Mouse (Mus musculus): ENCODE data around the gene Tjp3. TPM values are rescaled to one million over a fixed set of nuclear protein-coding genes. Genes with fewer than 3 reads are reported as not detected.
A peak's percentile ranks its signal among the peaks of the same experiment; 100 is the strongest.

Gene Tjp3
- polyA plus RNA-seq, 1 experiment: 42.7 TPM

DNA sequence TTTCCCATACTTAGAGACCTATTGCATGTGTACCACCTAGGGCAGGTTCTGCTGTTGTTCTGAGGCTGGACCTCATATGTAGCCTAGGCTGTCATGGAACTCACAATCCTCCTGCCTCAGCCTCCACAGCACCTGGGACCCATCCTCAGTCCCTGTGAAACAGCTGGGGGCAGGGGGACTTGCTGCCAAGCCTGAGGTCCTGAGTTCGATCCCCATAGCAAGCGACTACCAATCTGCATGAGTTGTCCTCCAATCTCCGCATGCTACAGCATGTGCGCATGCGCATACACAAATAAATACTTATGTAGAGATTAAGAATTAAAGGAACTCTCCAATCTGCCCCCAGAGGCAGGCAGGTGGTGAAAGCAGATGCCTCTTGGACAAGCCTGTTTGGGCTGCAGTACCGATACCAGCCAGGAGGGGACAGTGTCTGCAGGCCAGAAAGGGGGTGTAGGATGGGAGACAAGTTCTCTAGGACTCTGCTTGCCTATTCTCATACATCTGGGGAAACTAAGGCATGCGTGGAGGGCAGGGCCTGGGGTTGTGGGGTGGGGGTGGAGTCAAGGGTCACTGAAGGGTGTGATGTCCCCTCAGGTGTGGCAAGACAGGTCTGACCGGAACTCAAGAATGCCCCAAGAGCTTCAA, 3.7 kb downstream of the Tjp3 start:
- Histone ChIP-seq H3K36me3 (ENCODE audit: control insufficient read depth, insufficient read depth, low read length, poor library complexity, severe bottlenecking) (no peaks in the 10 kb centered on the region), H3K4me3 (ENCODE audit: low read depth, low read length) (peak overlapping the region; percentile 32; the same call in 1 of the 2 replicates), H3K9me3 (replicated peaks; ENCODE audit: control insufficient read depth, insufficient read depth, low read length, poor library complexity, severe bottlenecking) (no peaks in the 10 kb centered on the region), H3K27me3 (ENCODE audit: control insufficient read depth, insufficient read depth, low read length, poor library complexity, severe bottlenecking) (no peaks in the 10 kb centered on the region), H3K4me1 (ENCODE audit: control insufficient read depth, insufficient read depth, low read length) (peaks cover 7% of the 10 kb centered on the region), H3K27ac (ENCODE audit: insufficient read depth, low read length) (no peak overlapping the region), H3K9ac (ENCODE audit: low read depth, poor library complexity, severe bottlenecking) (no peak overlapping the region)
- TF ChIP-seq CTCF (IDR thresholded peaks at IDR 0.05; ENCODE audit: low read depth, low read length) (no peak), EP300 (IDR thresholded peaks at IDR 0.05; ENCODE audit: insufficient read depth, low read depth, low read length) (no peak), POLR2A (IDR thresholded peaks at IDR 0.05; ENCODE audit: insufficient read depth, low read length) (no peak)

DNA sequence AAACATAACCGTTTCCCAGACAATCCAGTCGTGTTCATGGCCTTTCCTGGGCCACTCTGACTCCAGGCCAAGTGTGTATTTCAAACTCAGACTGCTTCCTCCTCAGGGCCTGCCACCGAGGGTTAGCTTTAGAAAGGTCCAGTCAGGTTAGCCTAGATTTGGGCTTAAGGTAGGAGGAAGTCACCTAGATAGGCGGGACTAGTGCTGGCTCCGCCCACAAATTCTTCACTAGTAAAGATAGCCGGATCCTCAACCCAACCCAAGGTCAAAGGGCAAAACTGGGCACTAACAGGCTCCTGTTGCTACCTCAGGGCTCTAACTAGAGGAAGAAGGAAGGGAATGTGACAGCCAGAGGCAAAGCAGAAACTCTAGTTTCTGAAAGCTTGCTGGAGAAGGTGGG, 4.8 kb downstream of the Tjp3 start:
- Histone ChIP-seq H3K27ac (ENCODE audit: insufficient read depth, low read length) (0 out of 2 replicates have a peak overlapping the region, but pooled peaks have one; percentile 35), H3K4me3 (ENCODE audit: low read depth, low read length) (peak overlapping the region; percentile 90; the same call in 1 of the 2 replicates), H3K4me1 (ENCODE audit: control insufficient read depth, insufficient read depth, low read length) (peaks cover 7% of the 10 kb centered on the region), H3K9ac (ENCODE audit: low read depth, poor library complexity, severe bottlenecking) (peak overlapping the region; percentile 58; the same call in 1 of the 2 replicates), H3K9me3 (replicated peaks; ENCODE audit: control insufficient read depth, insufficient read depth, low read length, poor library complexity, severe bottlenecking) (no peaks in the 10 kb centered on the region), H3K27me3 (ENCODE audit: control insufficient read depth, insufficient read depth, low read length, poor library complexity, severe bottlenecking) (no peaks in the 10 kb centered on the region), H3K36me3 (ENCODE audit: control insufficient read depth, insufficient read depth, low read length, poor library complexity, severe bottlenecking) (no peaks in the 10 kb centered on the region)
- TF ChIP-seq CTCF (IDR thresholded peaks at IDR 0.05; ENCODE audit: low read depth, low read length) (no peak), EP300 (IDR thresholded peaks at IDR 0.05; ENCODE audit: insufficient read depth, low read depth, low read length) (no peak), POLR2A (IDR thresholded peaks at IDR 0.05; ENCODE audit: insufficient read depth, low read length) (no peak)

DNA sequence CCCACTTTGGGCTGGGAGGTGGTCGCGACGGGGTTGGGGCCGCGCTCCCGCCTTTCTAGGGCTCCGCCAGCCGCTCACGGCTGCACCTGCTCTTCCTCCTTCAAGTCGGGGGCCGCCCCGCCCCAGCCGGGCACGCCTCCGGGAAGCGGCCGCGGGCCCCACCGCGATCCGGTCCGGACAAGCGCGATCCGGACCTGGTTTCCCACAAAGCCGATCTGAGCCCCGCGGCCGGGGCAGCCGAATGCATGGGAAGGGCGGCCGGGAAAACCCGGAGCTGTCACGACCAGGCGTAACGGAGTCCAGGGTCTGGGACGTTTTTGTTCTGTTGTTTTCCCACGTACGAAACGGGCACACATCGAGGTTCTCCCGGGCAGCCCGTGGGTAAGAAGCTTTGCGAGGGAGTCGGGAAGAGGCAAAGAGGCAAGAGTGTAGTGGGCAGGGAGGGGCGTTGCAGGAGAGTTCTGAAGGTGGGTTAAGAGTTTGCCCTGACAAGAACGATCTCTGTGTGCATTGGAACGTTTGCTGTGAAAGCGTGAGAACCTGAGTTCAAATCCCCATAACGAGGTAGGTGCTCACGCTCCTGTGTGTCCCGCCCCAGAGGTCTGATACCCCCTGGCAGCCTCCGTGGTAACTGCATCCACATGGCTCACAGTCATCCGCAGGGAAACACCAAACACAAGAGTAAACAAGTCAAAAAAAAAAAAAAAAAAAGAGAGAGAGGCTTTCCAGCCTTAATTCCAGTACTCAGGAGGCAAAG, 5.5 kb downstream of the Tjp3 start:
- Histone ChIP-seq H3K36me3 (ENCODE audit: control insufficient read depth, insufficient read depth, low read length, poor library complexity, severe bottlenecking) (no peaks in the 10 kb centered on the region), H3K4me3 (ENCODE audit: low read depth, low read length) (peak overlapping the region; percentile 90), H3K4me1 (ENCODE audit: control insufficient read depth, insufficient read depth, low read length) (peaks cover 7% of the 10 kb centered on the region), H3K27me3 (ENCODE audit: control insufficient read depth, insufficient read depth, low read length, poor library complexity, severe bottlenecking) (no peaks in the 10 kb centered on the region), H3K9me3 (replicated peaks; ENCODE audit: control insufficient read depth, insufficient read depth, low read length, poor library complexity, severe bottlenecking) (no peaks in the 10 kb centered on the region), H3K27ac (ENCODE audit: insufficient read depth, low read length) (peak overlapping the region; percentile 35; the same call in 1 of the 2 replicates), H3K9ac (ENCODE audit: low read depth, poor library complexity, severe bottlenecking) (peak overlapping the region; percentile 58)
- TF ChIP-seq CTCF (IDR thresholded peaks at IDR 0.05; ENCODE audit: low read depth, low read length) (no peak), POLR2A (IDR thresholded peaks at IDR 0.05; ENCODE audit: insufficient read depth, low read length) (no peak), EP300 (IDR thresholded peaks at IDR 0.05; ENCODE audit: insufficient read depth, low read depth, low read length) (no peak)

DNA sequence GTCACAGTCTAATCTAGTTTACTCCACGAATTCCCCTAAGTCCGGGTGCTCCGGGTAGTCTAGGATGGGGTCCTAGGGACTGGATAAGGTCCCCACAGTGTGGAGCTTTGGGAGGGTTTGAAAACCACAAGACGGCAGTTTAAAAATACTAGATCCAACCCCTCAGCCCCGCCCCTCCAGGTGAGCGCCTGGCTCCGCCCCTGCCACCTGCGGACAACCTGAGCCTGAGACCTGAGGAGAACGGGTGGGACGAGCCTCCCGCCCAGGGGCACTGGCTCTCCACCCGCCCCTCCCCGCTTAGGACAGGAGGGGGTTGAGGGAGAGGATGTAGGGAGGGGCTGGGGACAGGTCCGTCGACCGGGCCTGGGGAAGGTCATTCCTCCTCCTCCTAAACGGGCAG, 6.7 kb downstream of the Tjp3 start:
- peak overlapping the region; percentile 58 for H3K9ac ChIP-seq (ENCODE audit: low read depth, poor library complexity, severe bottlenecking)
- no peaks in the 10 kb centered on the region for H3K36me3 ChIP-seq (ENCODE audit: control insufficient read depth, insufficient read depth, low read length, poor library complexity, severe bottlenecking)
- TF ChIP-seq POLR2A (IDR thresholded peaks at IDR 0.05; ENCODE audit: insufficient read depth, low read length) (no peak), EP300 (IDR thresholded peaks at IDR 0.05; ENCODE audit: insufficient read depth, low read depth, low read length) (no peak), CTCF (IDR thresholded peaks at IDR 0.05; ENCODE audit: low read depth, low read length) (no peak)
- peak overlapping the region; percentile 34 for H3K27ac ChIP-seq (ENCODE audit: insufficient read depth, low read length)
- peak overlapping the region; percentile 79 for H3K4me3 ChIP-seq (ENCODE audit: low read depth, low read length)
- H3K9me3 ChIP-seq (replicated peaks; ENCODE audit: control insufficient read depth, insufficient read depth, low read length, poor library complexity, severe bottlenecking): no peaks in the 10 kb centered on the region
- no peaks in the 10 kb centered on the region for H3K27me3 ChIP-seq (ENCODE audit: control insufficient read depth, insufficient read depth, low read length, poor library complexity, severe bottlenecking)
- H3K4me1 ChIP-seq (ENCODE audit: control insufficient read depth, insufficient read depth, low read length): peaks cover 9% of the 10 kb centered on the region

DNA sequence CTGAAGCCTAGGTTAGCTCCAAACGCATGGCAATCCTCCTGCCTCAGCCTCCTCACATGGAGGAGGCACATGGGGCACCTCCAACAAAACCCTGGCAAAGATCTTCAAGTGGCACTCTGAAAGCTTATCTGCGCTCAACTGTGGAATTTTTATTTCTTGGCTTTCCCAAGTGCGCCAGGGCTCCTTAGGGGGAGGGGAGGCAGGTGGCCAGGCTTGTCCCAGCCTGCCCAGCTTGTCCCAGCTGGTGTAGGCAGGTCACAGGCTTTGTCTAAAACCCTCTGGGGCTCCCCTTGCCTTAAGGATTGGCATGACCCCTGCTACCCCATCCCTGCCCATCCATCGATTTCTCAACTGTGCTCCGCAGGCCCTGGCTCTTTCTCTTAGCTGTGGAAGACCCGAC, 7.2 kb downstream of the Tjp3 start:
- H3K36me3 ChIP-seq (ENCODE audit: control insufficient read depth, insufficient read depth, low read length, poor library complexity, severe bottlenecking): no peaks in the 10 kb centered on the region
- H3K9me3 ChIP-seq (replicated peaks; ENCODE audit: control insufficient read depth, insufficient read depth, low read length, poor library complexity, severe bottlenecking): no peaks in the 10 kb centered on the region
- no peaks in the 10 kb centered on the region for H3K27me3 ChIP-seq (ENCODE audit: control insufficient read depth, insufficient read depth, low read length, poor library complexity, severe bottlenecking)
- peak overlapping the region; percentile 79 for H3K4me3 ChIP-seq (ENCODE audit: low read depth, low read length)
- peaks cover 9% of the 10 kb centered on the region for H3K4me1 ChIP-seq (ENCODE audit: control insufficient read depth, insufficient read depth, low read length)
- H3K9ac ChIP-seq (ENCODE audit: low read depth, poor library complexity, severe bottlenecking): peak overlapping the region; percentile 58
- TF ChIP-seq EP300 (IDR thresholded peaks at IDR 0.05; ENCODE audit: insufficient read depth, low read depth, low read length) (no peak), CTCF (IDR thresholded peaks at IDR 0.05; ENCODE audit: low read depth, low read length) (no peak), POLR2A (IDR thresholded peaks at IDR 0.05; ENCODE audit: insufficient read depth, low read length) (no peak)
- H3K27ac ChIP-seq (ENCODE audit: insufficient read depth, low read length): peak overlapping the region; percentile 34

DNA sequence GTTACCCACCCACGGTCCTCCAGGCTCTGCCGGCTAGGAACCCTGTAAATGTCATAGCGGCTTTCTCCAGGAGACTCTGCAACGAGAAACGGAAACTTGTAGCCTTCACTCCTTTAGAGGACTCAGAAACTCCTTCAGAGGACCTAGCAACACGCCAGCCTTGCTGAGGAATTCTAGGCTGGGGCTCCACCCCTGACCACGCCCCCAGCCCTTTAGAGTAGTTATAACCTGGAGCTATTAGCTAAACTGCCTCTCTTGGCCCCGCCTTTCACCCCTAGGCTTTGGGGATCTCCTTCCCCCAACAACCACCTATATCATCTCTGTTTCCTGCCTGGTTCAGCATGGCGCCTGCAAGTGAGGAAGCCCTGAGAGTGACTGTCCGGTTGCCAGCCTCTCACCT, 11.9 kb downstream of the Tjp3 start:
- H3K4me3 ChIP-seq (ENCODE audit: low read depth, low read length): peak overlapping the region; percentile 26
- no peaks in the 10 kb centered on the region for H3K27me3 ChIP-seq (ENCODE audit: control insufficient read depth, insufficient read depth, low read length, poor library complexity, severe bottlenecking)
- peak overlapping the region; percentile 42 for H3K27ac ChIP-seq (ENCODE audit: insufficient read depth, low read length)
- peaks cover 8% of the 10 kb centered on the region for H3K4me1 ChIP-seq (ENCODE audit: control insufficient read depth, insufficient read depth, low read length)
- no peaks in the 10 kb centered on the region for H3K9me3 ChIP-seq (replicated peaks; ENCODE audit: control insufficient read depth, insufficient read depth, low read length, poor library complexity, severe bottlenecking)
- no peak for TF ChIP-seq POLR2A (IDR thresholded peaks at IDR 0.05; ENCODE audit: insufficient read depth, low read length)
- TF ChIP-seq CTCF (IDR thresholded peaks at IDR 0.05; ENCODE audit: low read depth, low read length): no peak
- peak; percentile 44; the same call in 1 of the 2 replicates for TF ChIP-seq EP300 (IDR thresholded peaks at IDR 0.05; ENCODE audit: insufficient read depth, low read depth, low read length)
- H3K36me3 ChIP-seq (ENCODE audit: control insufficient read depth, insufficient read depth, low read length, poor library complexity, severe bottlenecking): no peaks in the 10 kb centered on the region
- H3K9ac ChIP-seq (ENCODE audit: low read depth, poor library complexity, severe bottlenecking): no peak overlapping the region

Measured in ES-Bruce4 (cell line).